Mouse (Mus musculus): ENCODE measurements at regions not wholly inside any gene's neighbourhood (a gene's known extent, or its start where the extent isn't known, plus 50 kb on each side); places are given as distances from the start of the nearest gene placed in this dataset.
"Not testable (repeated sequence)": the region's sequence is repeated elsewhere in the genome, so short reads cannot be mapped to it uniquely, and the experiment has no call there.

- no peak for DNase-seq (ENCODE audit: low spot score in 2 of 2)
Measured at GRCm38 (mm10) chr3:117265790-117266189, 94.9 kb downstream of the Plppr4 start.

- DNase-seq (ENCODE audit: low spot score in 2 of 2), result no peak
Measured at GRCm38 (mm10) chr3:117247833-117248232, 112.8 kb downstream of the Plppr4 start.

DNA sequence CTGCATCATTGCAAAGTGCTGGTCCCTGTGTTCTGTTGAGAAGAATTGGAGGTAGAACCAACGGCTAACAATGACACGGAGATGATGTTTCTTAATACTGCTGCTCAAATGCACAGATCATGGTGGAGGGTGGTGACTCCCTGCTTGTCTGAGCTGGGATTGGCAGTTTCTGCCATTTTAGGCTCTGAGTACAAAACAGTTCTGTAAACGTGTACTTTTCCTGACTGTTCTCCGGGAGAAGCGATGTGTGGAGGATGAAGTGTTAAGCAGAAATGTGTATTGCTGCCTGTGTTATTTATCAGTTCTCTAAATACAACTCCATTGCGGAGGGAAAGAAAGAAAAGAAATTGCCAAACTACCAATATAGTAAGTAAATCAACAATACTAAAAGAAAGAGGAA lies 118.9 kb downstream of the Plppr4 start:
- DNase-seq (ENCODE audit: low spot score in 2 of 2), result no peak

GRCm38 (mm10) chr3:117226616-117227015 lies 134.1 kb downstream of the Plppr4 start:
- no peak for DNase-seq (ENCODE audit: low spot score in 2 of 2)

- no peak for DNase-seq (ENCODE audit: low spot score in 2 of 2)
Measured at GRCm38 (mm10) chr3:117225041-117225440, 135.6 kb downstream of the Plppr4 start.

- DNase-seq (ENCODE audit: low spot score in 2 of 2), result no peak
Measured at GRCm38 (mm10) chr3:117217952-117218351, 142.7 kb downstream of the Plppr4 start.

GRCm38 (mm10) chr3:117191903-117192302 lies 168.8 kb downstream of the Plppr4 start:
- no peak for DNase-seq (ENCODE audit: low spot score in 2 of 2)

- DNase-seq (ENCODE audit: low spot score in 2 of 2), result no peak
Measured at GRCm38 (mm10) chr3:117188782-117189500, 171.7 kb downstream of the Plppr4 start.

GRCm38 (mm10) chr3:117183654-117184184 lies 177.0 kb downstream of the Plppr4 start:
- no peak for DNase-seq (ENCODE audit: low spot score in 2 of 2)

DNA sequence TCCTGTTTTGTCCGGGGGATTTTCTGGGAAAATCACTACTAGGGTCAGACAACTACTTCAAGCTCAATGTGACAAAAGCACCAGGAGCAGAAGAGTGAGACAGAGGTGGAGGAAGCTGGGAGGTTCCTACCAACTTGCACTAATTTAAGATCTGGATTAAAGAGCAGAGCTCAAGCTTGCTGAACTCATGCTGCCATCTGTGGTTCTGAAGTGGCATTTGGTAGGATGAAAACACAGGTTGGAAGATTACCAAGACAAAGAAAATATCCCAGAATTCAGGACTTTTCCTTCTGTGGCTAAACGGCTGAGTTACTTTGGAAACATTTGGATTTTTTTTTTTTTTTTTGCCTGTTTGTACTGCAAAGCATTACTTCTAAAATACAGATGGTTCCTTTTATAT lies 190.9 kb downstream of the Plppr4 start:
- DNase-seq (ENCODE audit: low spot score in 2 of 2), result no peak

GRCm38 (mm10) chr3:117163046-117163445 lies 194.3 kb upstream of the Palmd start:
- DNase-seq (ENCODE audit: low spot score in 2 of 2), result no peak

DNA sequence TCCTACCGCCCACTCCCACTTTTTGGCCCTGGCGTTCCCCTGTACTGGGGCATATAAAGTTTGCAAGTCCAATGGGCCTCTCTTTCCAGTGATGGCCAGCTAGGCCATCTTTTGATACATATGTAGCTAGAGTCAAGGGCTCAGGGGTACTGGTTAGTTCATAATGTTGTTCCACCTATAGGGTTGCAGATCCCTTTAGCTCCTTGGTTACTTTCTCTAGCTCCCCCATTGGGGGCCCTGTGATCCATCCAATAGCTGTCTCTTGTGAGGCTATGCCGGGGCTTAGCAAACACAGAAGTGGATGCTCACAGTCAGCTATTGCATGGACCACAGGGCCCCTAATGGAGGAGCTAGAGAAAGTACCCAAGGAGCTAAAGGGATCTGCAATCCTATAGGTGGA lies 191.9 kb upstream of the Palmd start:
- not testable (repeated sequence) for DNase-seq (ENCODE audit: low spot score in 2 of 2)

- DNase-seq (ENCODE audit: low spot score in 2 of 2), result no peak
Measured at GRCm38 (mm10) chr3:117155274-117155673, 186.5 kb upstream of the Palmd start.

- no peak for DNase-seq (ENCODE audit: low spot score in 2 of 2)
Measured at GRCm38 (mm10) chr3:117153011-117153473, 184.3 kb upstream of the Palmd start.

DNA sequence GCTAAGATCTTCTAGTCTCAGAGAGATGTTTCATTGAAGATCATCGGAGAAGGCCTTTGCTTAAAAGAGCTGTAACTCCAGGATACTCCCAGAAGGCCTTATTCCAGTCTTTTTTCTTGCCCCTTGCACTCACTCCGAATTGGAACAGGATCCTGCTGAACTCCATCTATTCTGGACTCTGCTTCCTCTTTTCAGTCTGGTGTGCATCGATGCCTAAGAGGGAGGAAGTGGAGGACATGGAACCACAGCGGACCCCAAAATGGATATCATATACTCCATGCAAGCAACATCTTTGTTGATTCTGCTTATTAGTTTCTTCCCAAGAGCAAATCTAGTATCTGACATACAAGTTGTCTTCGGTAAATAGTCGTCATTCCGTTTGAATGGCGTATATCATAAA lies 183.6 kb upstream of the Palmd start:
- DNase-seq (ENCODE audit: low spot score in 2 of 2), result no peak

GRCm38 (mm10) chr3:117147414-117147813 lies 178.6 kb upstream of the Palmd start:
- DNase-seq (ENCODE audit: low spot score in 2 of 2), result peak in 1 of 2 experiments; percentile 60

GRCm38 (mm10) chr3:117139835-117140234 lies 171.0 kb upstream of the Palmd start:
- DNase-seq (ENCODE audit: low spot score in 2 of 2), result no peak

- DNase-seq (ENCODE audit: low spot score in 2 of 2), result no peak
Measured at GRCm38 (mm10) chr3:117138720-117139119, 169.9 kb upstream of the Palmd start.

DNA sequence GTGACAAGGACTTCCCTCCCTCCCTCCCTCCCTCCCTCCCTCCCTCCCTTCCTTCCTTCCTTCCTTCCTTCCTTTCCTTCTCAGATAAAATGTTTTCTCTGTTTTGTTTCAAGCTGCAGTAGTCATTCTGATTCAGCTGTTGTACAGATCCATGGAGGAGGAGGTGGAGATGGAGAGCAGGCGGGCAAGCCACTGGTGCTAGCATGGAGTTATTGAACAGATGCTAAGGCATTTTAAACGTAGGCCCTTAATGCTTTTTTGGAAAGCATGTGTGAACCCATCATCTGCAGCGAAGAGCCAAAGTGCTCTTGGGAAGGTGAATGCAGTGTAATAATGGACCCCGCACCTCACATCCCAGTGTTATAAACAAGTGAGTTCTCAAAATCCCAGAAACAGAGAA lies 164.1 kb upstream of the Palmd start:
- no peak for DNase-seq (ENCODE audit: low spot score in 2 of 2)

- no peak for DNase-seq (ENCODE audit: low spot score in 2 of 2)
Measured at GRCm38 (mm10) chr3:117122211-117122610, 153.4 kb upstream of the Palmd start.

DNA sequence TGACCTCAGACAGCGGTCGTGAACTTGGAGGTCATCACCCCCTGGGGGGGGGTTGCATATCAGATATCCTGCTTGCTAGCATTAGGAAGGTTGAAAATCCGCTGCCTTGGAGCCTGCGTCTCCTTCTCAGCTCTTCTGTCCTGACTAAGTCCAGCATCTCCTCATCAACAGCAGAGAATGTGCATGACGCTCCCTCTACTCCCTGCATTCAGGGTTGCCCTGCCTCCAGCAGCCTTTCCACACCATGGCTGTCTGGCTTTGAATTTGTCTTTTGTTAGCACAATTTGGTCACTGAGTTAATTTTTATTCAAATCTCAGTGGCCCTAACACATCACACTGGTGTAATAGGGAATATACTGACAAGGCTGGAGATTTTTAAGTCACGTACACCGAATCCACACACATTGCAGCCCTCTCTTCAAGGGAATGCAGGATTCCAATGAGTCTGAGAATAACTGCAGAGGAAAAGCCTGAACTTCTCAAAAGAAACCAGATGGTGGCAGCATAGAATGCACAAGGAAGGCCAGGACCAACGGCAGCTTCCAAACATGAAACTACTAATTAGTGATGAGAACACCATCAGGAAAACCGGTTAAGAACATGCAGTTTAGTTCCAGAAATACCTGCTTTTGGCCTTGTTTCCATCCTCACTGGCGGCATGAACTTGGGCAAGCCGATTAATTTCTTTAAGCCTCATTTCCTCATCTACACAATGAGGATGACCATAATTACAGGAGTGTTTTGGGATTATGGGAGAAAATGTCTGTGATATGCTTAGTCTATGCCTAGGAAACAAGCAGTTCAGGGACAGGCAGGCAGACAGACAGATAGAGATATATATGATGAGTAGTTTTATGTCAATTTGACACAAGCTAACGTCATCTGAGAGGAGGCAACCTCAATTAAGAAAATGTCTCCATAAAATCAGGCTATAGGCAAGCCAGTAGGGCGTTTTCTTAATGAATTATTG lies 151.6 kb upstream of the Palmd start:
- DNase-seq (ENCODE audit: low spot score in 2 of 2), result no peak

DNA sequence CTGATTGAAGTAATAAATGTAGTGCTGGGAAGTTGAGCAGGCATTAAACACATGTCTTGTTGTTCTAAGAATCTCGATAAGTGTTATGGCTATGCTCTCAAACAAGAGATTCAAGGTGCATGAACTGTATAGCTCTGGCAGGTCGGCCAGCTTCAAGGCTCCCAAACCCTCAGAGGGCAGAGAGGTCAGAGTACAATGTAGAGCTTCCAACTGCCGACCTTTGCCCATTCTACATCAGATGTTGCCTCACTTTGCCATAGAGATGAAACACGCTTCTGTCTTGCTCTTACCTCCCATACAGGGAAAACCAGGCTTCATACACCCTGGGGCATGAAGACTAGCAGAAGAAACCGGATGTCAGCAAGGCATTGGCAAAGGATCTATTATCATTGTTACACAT lies 150.8 kb upstream of the Palmd start:
- DNase-seq (ENCODE audit: low spot score in 2 of 2), result no peak

Data from urinary bladder, postnatal 4 days (tissue).